Mouse (Mus musculus) neural tube, embryonic 11.5 days (tissue): ENCODE data around the gene Sec13. TPM values are rescaled to one million over a fixed set of nuclear protein-coding genes. Genes with fewer than 3 reads are reported as not detected.
A peak's percentile ranks its signal among the peaks of the same experiment; 100 is the strongest.
"Not testable (repeated sequence)": the region's sequence is repeated elsewhere in the genome, so short reads cannot be mapped to it uniquely, and the experiment has no call there.

Experiments used
- ATAC-seq: fragments of 200-750 bp; cut with Nextera tagmentation; 2 replicates; pipeline ENCODE4 v1.8.0; 2017; ENCODE audit warnings: moderate number of reproducible peaks, mild to moderate bottlenecking, moderate TSS enrichment, moderate library complexity; ENCODE audit not compliant: insufficient read depth, low FRiP score, low TSS enrichment
- DNase-seq: peaks from one replicate; pipeline ENCODE4 v3.0.0-alpha.2; 2015; ENCODE audit warnings: low spot score
- H3K27ac ChIP-seq: fragments of 300-500 bp; sonication (generic); 2 replicates; pipeline ENCODE4 v1.5.1; 2014; ENCODE audit warnings: low read depth, mild to moderate bottlenecking, low read length
- H3K27me3 ChIP-seq: fragments of 300-500 bp; sonication (generic); 2 replicates; pipeline ENCODE4 v1.6.1; 2014; ENCODE audit warnings: mild to moderate bottlenecking, low read length, mixed read lengths; ENCODE audit not compliant: control insufficient read depth, insufficient read depth
- H3K36me3 ChIP-seq: fragments of 300-500 bp; sonication (generic); 2 replicates; pipeline ENCODE4 v1.6.1; 2014; ENCODE audit warnings: mild to moderate bottlenecking, low read length, moderate library complexity, mixed read lengths; ENCODE audit not compliant: control insufficient read depth, insufficient read depth
- H3K4me1 ChIP-seq: fragments of 300-500 bp; sonication (generic); 2 replicates; pipeline ENCODE4 v1.6.1; 2014; ENCODE audit warnings: low read length, mixed read lengths; ENCODE audit not compliant: control insufficient read depth, insufficient read depth
- H3K4me2 ChIP-seq: fragments of 300-500 bp; sonication (generic); 2 replicates; pipeline ENCODE4 v1.6.1; 2014; ENCODE audit warnings: low read depth, mild to moderate bottlenecking, moderate library complexity
- H3K4me3 ChIP-seq: fragments of 300-500 bp; sonication (generic); 2 replicates; pipeline ENCODE4 v1.5.1; 2014; ENCODE audit warnings: low read depth, low read length
- H3K9ac ChIP-seq: fragments of 300-500 bp; sonication (generic); 2 replicates; pipeline ENCODE4 v1.6.1; 2014; ENCODE audit warnings: mild to moderate bottlenecking, low read length
- H3K9me3 ChIP-seq: fragments of 300-500 bp; sonication (generic); 2 replicates; pipeline ENCODE4 v1.6.1; 2016; ENCODE audit warnings: low read length; ENCODE audit not compliant: control insufficient read depth
- WGBS: fragments of 180-500 bp; shearing (Covaris S2); extraction: QIAGEN DNeasy Blood & Tissue Kit; methylation state at CpG from one replicate; pipeline ENCODE4 v1.1.7; 2014; 5-methylcytosine and 5-hydroxymethylcytosine counted together
- polyA plus RNA-seq: library from polyadenylated mRNA; unstranded; fragments of >200 nt; fragmentation: Nextera tagmentation; extraction: Ambion mirVana; gene quantifications from 2 replicates; pipeline ENCODE4 v1.2.1, GENCODE M21; 2014

Sec13 gene
- polyA plus RNA-seq, 1 experiment from 2014 or later: 309 TPM

GRCm38 (mm10) chr6:113719878-113720277 is 20.7 kb downstream of the Sec13 start, which contains the start of gene Ghrl:
Ghrl (minus strand) TSS chr6:113719880.
- DNase-seq (no peak), ATAC-seq (no peak)
- Histone ChIP-seq H3K4me2 (no peak within 1 kb of the TSS), H3K27ac (no peak within 1 kb of the TSS), H3K9me3 (no peaks in the 10 kb centered on the region), H3K4me1 (no peaks in the 10 kb centered on the region), H3K27me3 (no peaks in the 10 kb centered on the region), H3K36me3 (peaks cover 12% of the 10 kb centered on the region), H3K4me3 (no peak within 1 kb of the TSS), H3K9ac (no peak within 1 kb of the TSS)
- WGBS: 90% methylated on average over 3 of the region's 3 CpGs

- no peak overlapping the region for H3K4me2 ChIP-seq
- no peaks in the 10 kb centered on the region for H3K27me3 ChIP-seq
- peaks cover 11% of the 10 kb centered on the region for H3K36me3 ChIP-seq
- H3K4me1 ChIP-seq: no peaks in the 10 kb centered on the region
- H3K9ac ChIP-seq: no peak overlapping the region
- DNase-seq (no peak), ATAC-seq (no peak)
- 86% methylated on average over 3 of the region's 3 CpGs for WGBS
- H3K27ac ChIP-seq: no peak overlapping the region
- H3K9me3 ChIP-seq: no peaks in the 10 kb centered on the region
- no peak overlapping the region for H3K4me3 ChIP-seq
These were observed 23.0 kb downstream of the Sec13 start for GRCm38 (mm10) chr6:113717541-113717940.

GRCm38 (mm10) chr6:113714797-113715196 is 25.7 kb downstream of the Sec13 start:
- Histone ChIP-seq H3K9ac (no peak overlapping the region), H3K4me2 (no peak overlapping the region), H3K27me3 (no peaks in the 10 kb centered on the region), H3K27ac (no peak overlapping the region), H3K9me3 (no peaks in the 10 kb centered on the region), H3K4me1 (no peaks in the 10 kb centered on the region), H3K4me3 (no peak overlapping the region), H3K36me3 (peaks cover 16% of the 10 kb centered on the region)
- 67% methylated on average over 1 of the region's 1 CpGs for WGBS
- DNase-seq: no peak
- no peak for ATAC-seq

GRCm38 (mm10) chr6:113714276-113714675 is 26.3 kb downstream of the Sec13 start:
- ATAC-seq: no peak
- DNase-seq: no peak
- no peaks in the 10 kb centered on the region for H3K27me3 ChIP-seq
- no peak overlapping the region for H3K27ac ChIP-seq
- H3K4me2 ChIP-seq: no peak overlapping the region
- peaks cover 18% of the 10 kb centered on the region for H3K36me3 ChIP-seq
- WGBS: 93% methylated on average over 2 of the region's 2 CpGs
- no peaks in the 10 kb centered on the region for H3K9me3 ChIP-seq
- H3K4me3 ChIP-seq: no peak overlapping the region
- H3K9ac ChIP-seq: no peak overlapping the region
- no peaks in the 10 kb centered on the region for H3K4me1 ChIP-seq

DNA sequence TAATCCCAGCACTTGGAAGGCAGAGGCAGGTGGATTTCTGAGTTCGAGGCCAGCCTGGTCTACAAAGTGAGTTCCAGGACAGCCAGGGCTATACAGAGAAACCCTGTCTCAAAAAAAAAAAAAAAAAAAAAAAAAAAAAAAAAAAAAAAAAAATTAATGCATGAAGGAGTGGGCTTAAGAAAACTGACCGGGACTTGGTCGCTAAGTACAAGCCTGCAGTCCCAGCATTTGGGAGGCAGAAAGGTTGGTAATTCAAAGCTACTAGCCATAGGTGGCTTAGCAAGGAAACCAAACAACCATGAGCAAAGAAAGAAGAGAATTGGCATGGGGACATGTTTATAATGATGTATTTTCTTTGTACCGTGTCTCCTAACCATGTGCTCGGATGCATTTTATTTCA is 27.2 kb downstream of the Sec13 start:
- not testable (repeated sequence) for H3K9ac ChIP-seq, H3K27me3 ChIP-seq, H3K9me3 ChIP-seq, ATAC-seq, H3K4me2 ChIP-seq, H3K27ac ChIP-seq, DNase-seq, H3K4me3 ChIP-seq, H3K4me1 ChIP-seq
- H3K36me3 ChIP-seq: peaks cover 14% of the 10 kb centered on the region
- 96% methylated on average over 4 of the region's 5 CpGs for WGBS

- no peak for ATAC-seq
- 96% methylated on average over 3 of the region's 3 CpGs for WGBS
- Histone ChIP-seq H3K9ac (no peak overlapping the region), H3K9me3 (no peaks in the 10 kb centered on the region), H3K27ac (no peak overlapping the region), H3K4me1 (no peaks in the 10 kb centered on the region), H3K27me3 (no peaks in the 10 kb centered on the region), H3K4me2 (no peak overlapping the region), H3K36me3 (peaks cover 17% of the 10 kb centered on the region), H3K4me3 (no peak overlapping the region)
- no peak for DNase-seq
These were observed 27.8 kb downstream of the Sec13 start for GRCm38 (mm10) chr6:113712718-113713117.

- WGBS: under 1% methylated on average over 112 of the region's 113 CpGs
- DNase-seq: no peak
- Histone ChIP-seq H3K27ac (peak overlapping the region; percentile 87), H3K9ac (peak overlapping the region; percentile 79), H3K36me3 (0 out of 2 replicates have a peak, but pooled peaks cover 2% of the 10 kb centered on the region), H3K4me1 (peaks cover 13% of the 10 kb centered on the region), H3K4me2 (peak overlapping the region; percentile 99), H3K27me3 (no peaks in the 10 kb centered on the region), H3K4me3 (peak overlapping the region; percentile 85), H3K9me3 (no peaks in the 10 kb centered on the region)
- ATAC-seq: peak; percentile 70
These were observed 43.0 kb downstream of the Sec13 start for GRCm38 (mm10) chr6:113697222-113698205.

DNA sequence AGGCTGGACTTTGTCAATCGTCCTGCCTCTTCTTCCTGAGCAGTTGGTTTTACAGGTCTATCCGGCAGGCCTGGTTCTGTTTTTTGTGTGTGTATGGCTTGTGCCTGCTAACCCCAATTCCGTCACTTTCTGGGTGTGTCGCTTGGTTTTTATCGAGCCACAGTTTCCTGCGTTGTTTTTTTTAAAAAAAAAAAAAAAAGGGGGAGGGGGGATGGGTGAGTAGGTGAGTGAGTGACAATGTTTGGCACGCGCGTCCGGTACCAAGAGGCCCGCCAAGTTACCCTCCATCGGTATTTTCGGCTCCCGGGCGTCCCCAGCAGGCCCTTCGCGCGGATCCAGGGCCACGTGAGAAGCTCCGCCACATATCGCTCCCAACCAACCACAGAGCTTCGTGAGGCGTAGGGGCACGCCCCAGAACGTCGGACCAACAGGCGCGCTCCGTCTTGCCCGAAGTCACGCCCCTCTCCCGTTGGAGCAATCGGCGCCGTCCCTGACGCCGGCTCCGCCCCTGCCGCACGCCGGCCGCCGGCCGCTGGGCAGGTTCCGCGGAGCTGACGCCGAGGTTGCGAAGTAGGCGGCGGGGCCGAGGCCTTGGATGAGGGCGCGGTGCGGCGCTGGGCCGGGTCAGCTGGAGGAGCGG is 43.8 kb downstream of the Sec13 start, which contains the start of gene Tatdn2:
TSS of gene Tatdn2 (plus strand) at position 469 of the 640 bp plus-strand sequence.
- WGBS: under 1% methylated on average over 57 of the region's 58 CpGs
- peak within 1 kb of the TSS; percentile 79 for H3K9ac ChIP-seq

More for the DNA sequence above, 43.8 kb downstream of the Sec13 start, which contains the start of gene Tatdn2:
- DNase-seq: peak; percentile 96
- H3K9me3 ChIP-seq: no peaks in the 10 kb centered on the region
- ATAC-seq: peak; percentile 99
- peak within 1 kb of the TSS; percentile 87 for H3K27ac ChIP-seq
- peaks cover 13% of the 10 kb centered on the region for H3K4me1 ChIP-seq
- peak within 1 kb of the TSS; percentile 99 for H3K4me2 ChIP-seq
- H3K36me3 ChIP-seq: no peaks in the 10 kb centered on the region
- H3K27me3 ChIP-seq: no peaks in the 10 kb centered on the region
- H3K4me3 ChIP-seq: peak within 1 kb of the TSS; percentile 85
